Mouse (Mus musculus): Measurements from ENCODE around the gene Ooep. TPM values are rescaled to one million over a fixed set of nuclear protein-coding genes. Genes with fewer than 3 reads are reported as not detected.

Gene Ooep
- polyA plus RNA-seq, 1 experiment from 2014 or later, result 0.24 TPM

DNA sequence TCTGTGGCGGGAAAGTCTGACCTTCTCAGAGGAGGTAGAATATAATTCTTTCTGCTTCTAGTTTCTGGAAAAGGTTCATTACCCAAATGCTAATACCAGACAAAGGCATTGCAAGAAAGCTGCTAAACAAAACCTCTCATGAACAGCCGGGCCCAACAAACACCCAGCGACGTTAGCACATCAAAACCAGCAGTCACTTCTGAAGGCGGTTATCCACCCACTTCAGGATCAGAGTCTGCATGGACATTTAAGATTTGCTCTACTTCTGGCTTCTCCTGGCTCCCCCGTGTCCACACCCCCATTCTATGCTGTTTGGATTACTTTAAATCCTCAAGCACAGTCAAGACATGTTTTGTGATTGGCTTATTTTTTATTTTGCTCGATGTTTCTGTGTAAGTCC is 16.1 kb upstream of the Ooep start:
- no peak overlapping the region for H3K9ac ChIP-seq (ENCODE audit: low read length)
- no peak overlapping the region for H3K27ac ChIP-seq (ENCODE audit: low read depth)
- peaks cover 53% of the 10 kb centered on the region for H3K27me3 ChIP-seq (replicated peaks; ENCODE audit: control insufficient read depth, insufficient read depth, low read length)
- no peaks in the 10 kb centered on the region for H3K36me3 ChIP-seq (ENCODE audit: control insufficient read depth, insufficient read depth, low read length)
- no peak overlapping the region for H3K4me3 ChIP-seq (ENCODE audit: low read depth, low read length)
- no peaks in the 10 kb centered on the region for H3K4me1 ChIP-seq (replicated peaks; ENCODE audit: control insufficient read depth, insufficient read depth, low read length)
- 60% methylated on average over 7 of the region's 7 CpGs for WGBS
- H3K4me2 ChIP-seq (ENCODE audit: low read length), result no peak overlapping the region
- H3K9me3 ChIP-seq (ENCODE audit: control insufficient read depth, low read length), result no peaks in the 10 kb centered on the region
- no peak for DNase-seq (ENCODE audit: low spot score)
- no peak for ATAC-seq (replicated peaks; ENCODE audit: low FRiP score, low TSS enrichment, low read depth)

DNA sequence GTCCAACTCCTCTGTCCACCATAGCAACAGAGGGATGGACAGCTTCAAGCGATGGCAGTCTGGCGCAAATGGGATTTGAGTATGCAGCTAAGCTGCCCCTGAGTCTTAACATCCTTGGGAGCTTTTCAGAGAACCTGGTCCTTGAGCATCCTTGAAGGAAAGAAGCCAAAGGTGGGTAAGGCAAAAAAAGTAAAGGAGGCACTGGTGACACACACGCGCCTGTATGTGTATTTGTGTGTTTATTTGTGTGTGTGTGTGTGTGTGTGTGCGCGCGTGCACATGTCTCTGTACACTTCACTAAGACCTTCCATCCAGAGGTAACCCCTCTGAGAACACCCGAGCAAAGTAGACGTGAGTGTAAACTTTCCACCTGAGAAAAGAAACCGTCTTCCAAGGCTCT is 15.2 kb upstream of the Ooep start:
- Histone ChIP-seq H3K9me3 (ENCODE audit: control insufficient read depth, low read length) (no peaks in the 10 kb centered on the region), H3K4me1 (replicated peaks; ENCODE audit: control insufficient read depth, insufficient read depth, low read length) (no peaks in the 10 kb centered on the region), H3K4me3 (ENCODE audit: low read depth, low read length) (no peak overlapping the region), H3K27me3 (replicated peaks; ENCODE audit: control insufficient read depth, insufficient read depth, low read length) (peaks cover 53% of the 10 kb centered on the region), H3K9ac (ENCODE audit: low read length) (no peak overlapping the region), H3K4me2 (ENCODE audit: low read length) (no peak overlapping the region), H3K27ac (ENCODE audit: low read depth) (no peak overlapping the region), H3K36me3 (ENCODE audit: control insufficient read depth, insufficient read depth, low read length) (no peaks in the 10 kb centered on the region)
- ATAC-seq (replicated peaks; ENCODE audit: low FRiP score, low TSS enrichment, low read depth), result no peak
- DNase-seq (ENCODE audit: low spot score), result no peak
- WGBS, result 80% methylated on average over 10 of the region's 10 CpGs

DNA sequence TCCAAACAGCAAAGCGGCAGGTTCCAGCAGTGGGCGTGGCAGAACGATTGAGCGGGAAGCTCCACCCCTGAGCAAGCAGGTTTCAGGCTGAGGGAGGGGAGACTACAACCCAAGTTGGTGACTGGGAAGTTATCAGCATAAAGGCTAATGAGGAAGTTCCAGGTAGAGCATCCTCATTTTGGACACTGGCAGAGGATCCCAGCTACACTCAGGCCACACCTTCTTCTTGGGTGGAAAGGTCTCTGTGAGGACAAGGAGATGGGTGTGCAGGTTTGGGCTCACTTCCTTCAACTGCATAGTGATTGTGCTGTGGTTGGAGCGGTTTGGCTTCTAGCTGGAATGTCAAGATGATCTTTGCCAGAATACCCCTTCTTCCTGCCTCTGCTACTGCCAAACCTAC is 11.5 kb upstream of the Ooep start:
- H3K9me3 ChIP-seq (ENCODE audit: control insufficient read depth, low read length), result no peaks in the 10 kb centered on the region; the same call in 1 of the 2 replicates
- H3K27me3 ChIP-seq (replicated peaks; ENCODE audit: control insufficient read depth, insufficient read depth, low read length), result peaks cover 23% of the 10 kb centered on the region
- no peak overlapping the region for H3K27ac ChIP-seq (ENCODE audit: low read depth)
- no peak overlapping the region for H3K4me2 ChIP-seq (ENCODE audit: low read length)
- no peaks in the 10 kb centered on the region for H3K4me1 ChIP-seq (replicated peaks; ENCODE audit: control insufficient read depth, insufficient read depth, low read length)
- WGBS, result 26% methylated on average over 5 of the region's 5 CpGs
- no peak for ATAC-seq (replicated peaks; ENCODE audit: low FRiP score, low TSS enrichment, low read depth)
- H3K36me3 ChIP-seq (ENCODE audit: control insufficient read depth, insufficient read depth, low read length), result no peaks in the 10 kb centered on the region
- H3K9ac ChIP-seq (ENCODE audit: low read length), result no peak overlapping the region
- DNase-seq (ENCODE audit: low spot score), result no peak
- H3K4me3 ChIP-seq (ENCODE audit: low read depth, low read length), result no peak overlapping the region

DNA sequence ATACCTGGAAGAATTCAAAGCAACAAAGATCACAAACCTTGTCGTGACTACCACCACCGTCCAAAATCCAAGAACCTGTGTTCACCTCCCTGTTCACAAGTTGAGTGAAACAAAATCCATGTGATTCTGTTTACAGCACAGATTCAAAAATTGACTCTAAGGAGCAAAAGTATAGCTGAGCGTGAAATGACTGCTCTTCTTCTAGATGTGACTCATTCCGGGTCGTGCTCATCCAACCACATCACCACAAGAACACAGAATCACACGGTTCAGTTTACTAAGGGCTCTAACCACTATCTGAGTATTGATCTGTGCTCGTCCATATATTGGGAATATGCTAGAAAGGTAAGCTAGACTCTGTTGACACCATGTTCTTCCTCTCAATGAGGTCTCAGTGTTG is 8.4 kb upstream of the Ooep start:
- Histone ChIP-seq H3K4me3 (ENCODE audit: low read depth, low read length) (no peak overlapping the region), H3K9me3 (ENCODE audit: control insufficient read depth, low read length) (no peaks in the 10 kb centered on the region; the same call in 1 of the 2 replicates), H3K4me2 (ENCODE audit: low read length) (no peak overlapping the region), H3K4me1 (replicated peaks; ENCODE audit: control insufficient read depth, insufficient read depth, low read length) (no peaks in the 10 kb centered on the region), H3K27me3 (replicated peaks; ENCODE audit: control insufficient read depth, insufficient read depth, low read length) (no peaks in the 10 kb centered on the region), H3K36me3 (ENCODE audit: control insufficient read depth, insufficient read depth, low read length) (no peaks in the 10 kb centered on the region), H3K27ac (ENCODE audit: low read depth) (no peak overlapping the region), H3K9ac (ENCODE audit: low read length) (no peak overlapping the region)
- WGBS, result 87% methylated on average over 7 of the region's 7 CpGs
- ATAC-seq (replicated peaks; ENCODE audit: low FRiP score, low TSS enrichment, low read depth) (no peak), DNase-seq (ENCODE audit: low spot score) (no peak)

DNA sequence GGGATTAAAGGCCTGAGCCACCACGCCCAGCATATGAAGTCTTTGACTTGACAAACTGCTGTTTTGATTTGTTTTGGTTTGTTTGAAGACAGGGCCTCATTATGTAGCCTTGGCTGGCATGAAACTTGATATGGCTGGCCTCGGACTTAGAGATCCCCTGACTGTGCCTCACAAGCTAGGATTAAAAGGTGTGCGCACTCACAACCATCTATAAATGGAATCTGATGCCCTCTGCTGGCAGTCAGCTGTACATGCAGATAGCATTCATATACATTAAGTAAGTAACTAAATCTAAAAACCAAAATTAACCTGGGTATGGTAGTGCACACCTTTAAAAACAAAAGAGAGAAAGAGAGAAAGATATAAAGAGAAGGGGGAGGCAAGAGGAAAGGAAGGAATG is 7.4 kb upstream of the Ooep start:
- Histone ChIP-seq H3K4me2 (ENCODE audit: low read length) (no peak overlapping the region), H3K9ac (ENCODE audit: low read length) (no peak overlapping the region), H3K27ac (ENCODE audit: low read depth) (no peak overlapping the region), H3K4me1 (replicated peaks; ENCODE audit: control insufficient read depth, insufficient read depth, low read length) (no peaks in the 10 kb centered on the region), H3K36me3 (ENCODE audit: control insufficient read depth, insufficient read depth, low read length) (no peaks in the 10 kb centered on the region), H3K4me3 (ENCODE audit: low read depth, low read length) (no peak overlapping the region), H3K27me3 (replicated peaks; ENCODE audit: control insufficient read depth, insufficient read depth, low read length) (no peaks in the 10 kb centered on the region), H3K9me3 (ENCODE audit: control insufficient read depth, low read length) (no peaks in the 10 kb centered on the region; the same call in 1 of the 2 replicates)
- WGBS, result 51% methylated on average over 3 of the region's 3 CpGs
- DNase-seq (ENCODE audit: low spot score) (no peak), ATAC-seq (replicated peaks; ENCODE audit: low FRiP score, low TSS enrichment, low read depth) (no peak)

DNA sequence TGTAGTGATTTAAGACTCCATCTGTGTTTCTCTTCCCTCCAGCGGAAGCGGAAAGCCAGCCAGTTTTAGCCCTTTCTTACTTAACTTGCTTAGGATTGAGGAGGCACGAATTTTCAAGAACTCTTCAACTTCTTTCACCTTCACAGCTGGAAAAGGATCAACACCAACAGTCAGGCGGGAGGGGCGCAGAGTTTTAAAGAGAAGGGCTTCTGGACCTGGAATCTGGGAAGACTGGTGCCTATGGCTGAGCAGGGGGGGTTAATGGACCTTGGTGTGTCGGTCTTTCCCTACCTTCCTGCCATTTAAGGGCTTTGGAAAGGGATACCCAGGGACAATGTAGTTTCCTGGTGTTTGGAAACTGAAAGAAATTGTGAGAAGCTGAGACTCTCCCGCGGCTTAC is 979 bp downstream of the Ooep start:
- DNase-seq (ENCODE audit: low spot score) (no peak), ATAC-seq (replicated peaks; ENCODE audit: low FRiP score, low TSS enrichment, low read depth) (no peak)
- H3K4me3 ChIP-seq (ENCODE audit: low read depth, low read length), result no peak overlapping the region
- 0 out of 2 replicates have a peak, but pooled peaks cover 2% of the 10 kb centered on the region for H3K4me1 ChIP-seq (replicated peaks; ENCODE audit: control insufficient read depth, insufficient read depth, low read length)
- H3K9ac ChIP-seq (ENCODE audit: low read length), result no peak overlapping the region
- H3K27ac ChIP-seq (ENCODE audit: low read depth), result no peak overlapping the region
- H3K27me3 ChIP-seq (replicated peaks; ENCODE audit: control insufficient read depth, insufficient read depth, low read length), result no peaks in the 10 kb centered on the region
- 0 out of 2 replicates have a peak overlapping the region, but pooled peaks have one; percentile 44 for H3K4me2 ChIP-seq (ENCODE audit: low read length)
- WGBS, result 46% methylated on average over 8 of the region's 8 CpGs
- H3K36me3 ChIP-seq (ENCODE audit: control insufficient read depth, insufficient read depth, low read length), result no peaks in the 10 kb centered on the region
- no peaks in the 10 kb centered on the region for H3K9me3 ChIP-seq (ENCODE audit: control insufficient read depth, low read length)

DNA sequence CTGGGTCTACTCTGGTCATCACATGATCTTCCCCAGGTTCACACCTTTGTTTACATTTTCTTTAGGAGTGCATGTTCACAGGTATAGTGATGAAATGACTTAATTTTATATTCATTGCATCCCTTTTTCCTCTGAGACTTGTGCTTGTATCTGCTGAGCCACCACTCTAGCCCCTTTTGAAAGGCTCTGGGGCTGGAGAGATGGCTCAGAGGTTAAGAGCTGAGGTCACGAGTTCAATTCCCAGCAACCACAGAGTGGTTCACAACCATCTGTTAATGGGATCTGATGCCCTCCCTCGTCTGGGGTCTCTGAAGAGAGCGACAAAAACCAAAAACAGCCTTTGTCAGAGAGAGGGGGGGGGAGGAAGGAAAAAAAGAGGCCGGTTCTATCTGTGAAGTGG is 3.0 kb downstream of the Ooep start:
- Histone ChIP-seq H3K27me3 (replicated peaks; ENCODE audit: control insufficient read depth, insufficient read depth, low read length) (no peaks in the 10 kb centered on the region), H3K27ac (ENCODE audit: low read depth) (no peak overlapping the region), H3K4me3 (ENCODE audit: low read depth, low read length) (no peak overlapping the region), H3K9ac (ENCODE audit: low read length) (no peak overlapping the region), H3K36me3 (ENCODE audit: control insufficient read depth, insufficient read depth, low read length) (no peaks in the 10 kb centered on the region), H3K4me2 (ENCODE audit: low read length) (no peak overlapping the region), H3K9me3 (ENCODE audit: control insufficient read depth, low read length) (no peaks in the 10 kb centered on the region), H3K4me1 (replicated peaks; ENCODE audit: control insufficient read depth, insufficient read depth, low read length) (0 out of 2 replicates have a peak, but pooled peaks cover 2% of the 10 kb centered on the region)
- 66% methylated on average over 4 of the region's 4 CpGs for WGBS
- DNase-seq (ENCODE audit: low spot score) (no peak), ATAC-seq (replicated peaks; ENCODE audit: low FRiP score, low TSS enrichment, low read depth) (no peak)

DNA sequence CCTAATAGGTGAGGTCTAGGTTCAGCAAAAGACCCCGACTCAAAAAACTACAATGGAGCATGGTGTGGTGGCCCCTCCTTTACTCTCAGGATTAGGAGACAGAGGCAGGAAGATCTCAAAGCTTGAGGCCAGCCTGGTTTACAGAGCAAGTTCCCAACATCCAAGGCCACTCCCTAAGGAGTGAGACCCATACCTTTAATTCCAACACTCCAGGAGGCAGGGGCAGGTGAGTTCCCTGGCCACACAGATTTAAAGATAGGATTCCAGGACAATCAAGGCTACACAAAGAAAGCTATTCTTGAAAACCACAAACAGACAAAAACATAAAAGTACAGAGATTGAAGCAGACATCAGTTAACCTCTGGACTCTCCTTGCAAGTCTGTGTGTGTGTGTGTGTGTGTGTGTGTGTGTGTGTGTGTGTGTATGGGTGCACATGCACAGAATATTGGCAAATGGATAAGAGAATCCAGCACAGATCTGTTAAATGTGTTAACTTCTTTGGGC is 3.6 kb downstream of the Ooep start:
- Histone ChIP-seq H3K4me3 (ENCODE audit: low read depth, low read length) (no peak overlapping the region), H3K4me1 (replicated peaks; ENCODE audit: control insufficient read depth, insufficient read depth, low read length) (0 out of 2 replicates have a peak, but pooled peaks cover 2% of the 10 kb centered on the region), H3K9me3 (ENCODE audit: control insufficient read depth, low read length) (no peaks in the 10 kb centered on the region), H3K36me3 (ENCODE audit: control insufficient read depth, insufficient read depth, low read length) (no peaks in the 10 kb centered on the region), H3K27me3 (replicated peaks; ENCODE audit: control insufficient read depth, insufficient read depth, low read length) (no peaks in the 10 kb centered on the region), H3K27ac (ENCODE audit: low read depth) (no peak overlapping the region), H3K4me2 (ENCODE audit: low read length) (no peak overlapping the region), H3K9ac (ENCODE audit: low read length) (no peak overlapping the region)
- DNase-seq (ENCODE audit: low spot score), result no peak
- ATAC-seq (replicated peaks; ENCODE audit: low FRiP score, low TSS enrichment, low read depth), result no peak
- WGBS, result 88% methylated on average over 1 of the region's 1 CpGs

DNA sequence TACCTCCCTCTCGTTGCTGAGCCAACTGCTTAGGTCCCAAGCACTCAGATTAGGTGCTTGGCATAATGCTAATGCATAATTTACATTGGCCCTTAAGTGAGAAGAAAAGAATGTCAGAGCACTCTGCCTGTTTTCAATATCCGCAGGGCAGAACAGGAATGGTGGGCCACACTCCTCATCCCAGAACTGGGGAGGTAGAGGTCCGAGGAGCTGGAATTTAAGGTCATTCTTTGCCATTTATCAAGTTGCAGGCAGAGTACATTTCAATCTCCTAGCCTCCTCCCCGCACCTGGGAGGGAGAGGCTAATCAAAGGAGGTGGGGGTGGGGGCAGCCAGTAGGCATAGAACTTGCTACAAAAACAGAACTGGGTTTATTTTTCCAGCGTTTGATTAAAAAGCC is 4.1 kb downstream of the Ooep start:
- no peak for DNase-seq (ENCODE audit: low spot score)
- 48% methylated on average over 5 of the region's 5 CpGs for WGBS
- H3K36me3 ChIP-seq (ENCODE audit: control insufficient read depth, insufficient read depth, low read length), result no peaks in the 10 kb centered on the region

More for the DNA sequence above, 4.1 kb downstream of the Ooep start:
- Histone ChIP-seq H3K4me2 (ENCODE audit: low read length) (no peak overlapping the region), H3K27me3 (replicated peaks; ENCODE audit: control insufficient read depth, insufficient read depth, low read length) (no peaks in the 10 kb centered on the region), H3K4me3 (ENCODE audit: low read depth, low read length) (no peak overlapping the region), H3K9ac (ENCODE audit: low read length) (no peak overlapping the region), H3K27ac (ENCODE audit: low read depth) (no peak overlapping the region), H3K4me1 (replicated peaks; ENCODE audit: control insufficient read depth, insufficient read depth, low read length) (0 out of 2 replicates have a peak, but pooled peaks cover 2% of the 10 kb centered on the region), H3K9me3 (ENCODE audit: control insufficient read depth, low read length) (no peaks in the 10 kb centered on the region)
- ATAC-seq (replicated peaks; ENCODE audit: low FRiP score, low TSS enrichment, low read depth), result no peak

Data from intestine, embryonic 14.5 days (tissue).